Mouse (Mus musculus) common myeloid progenitor, adult 5-6 weeks (primary cell): Measurements from ENCODE around the gene Marcksl1. TPM values are rescaled to one million over a fixed set of nuclear protein-coding genes. Genes with fewer than 3 reads are reported as not detected.

Experiments used
- ATAC-seq: replicated peaks from 2 replicates; pipeline ENCODE4 v1.8.0; 2016; ENCODE audit warnings: low read depth, mild to moderate bottlenecking, moderate TSS enrichment, inconsistent platforms; ENCODE audit not compliant: poor library complexity, severe bottlenecking
- total RNA-seq: library from RNA; stranded (forward); fragments of 200-1000, 187-1606 nt; gene quantifications from 2 replicates; pipeline ENCODE4 v1.2.3, GENCODE M21; 2017

Gene Marcksl1
- total RNA-seq, 1 experiment from 2014 or later, result 80.7 TPM

DNA sequence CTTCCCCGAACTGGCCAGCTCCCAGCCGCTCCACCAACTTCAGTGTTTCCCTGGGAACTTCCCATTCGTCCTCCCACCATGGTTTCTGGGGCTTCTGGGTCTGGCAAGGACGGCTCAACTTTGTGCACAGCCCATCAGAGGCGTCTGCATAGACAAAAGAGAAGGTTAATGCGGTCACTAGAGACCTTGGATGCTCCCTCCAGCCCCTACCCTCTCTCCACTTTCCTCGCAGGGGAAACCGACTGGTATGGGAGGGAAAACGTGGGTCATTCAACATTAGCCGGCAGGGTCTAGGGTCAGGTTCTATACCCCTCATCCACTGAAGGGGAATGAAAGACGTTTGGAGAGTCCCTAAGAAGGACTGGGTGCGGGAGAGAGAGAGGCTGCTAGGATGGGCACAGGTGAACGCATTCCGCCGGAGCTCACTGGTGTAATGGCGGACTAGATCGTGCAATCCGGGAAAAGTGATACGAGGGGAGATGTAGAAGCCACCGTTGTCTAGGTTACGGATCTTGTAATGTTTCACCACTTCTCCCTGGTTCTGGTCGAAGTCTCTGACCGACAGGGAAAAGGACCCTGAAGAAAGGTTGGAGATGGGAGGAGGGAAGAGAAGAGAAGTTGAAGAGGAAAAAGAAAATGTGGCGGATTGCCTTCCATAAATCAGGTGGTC, 42.6 kb downstream of the Marcksl1 start:
- ATAC-seq, result 0 out of 2 replicates have a peak, but pooled peaks have one; percentile 14

DNA sequence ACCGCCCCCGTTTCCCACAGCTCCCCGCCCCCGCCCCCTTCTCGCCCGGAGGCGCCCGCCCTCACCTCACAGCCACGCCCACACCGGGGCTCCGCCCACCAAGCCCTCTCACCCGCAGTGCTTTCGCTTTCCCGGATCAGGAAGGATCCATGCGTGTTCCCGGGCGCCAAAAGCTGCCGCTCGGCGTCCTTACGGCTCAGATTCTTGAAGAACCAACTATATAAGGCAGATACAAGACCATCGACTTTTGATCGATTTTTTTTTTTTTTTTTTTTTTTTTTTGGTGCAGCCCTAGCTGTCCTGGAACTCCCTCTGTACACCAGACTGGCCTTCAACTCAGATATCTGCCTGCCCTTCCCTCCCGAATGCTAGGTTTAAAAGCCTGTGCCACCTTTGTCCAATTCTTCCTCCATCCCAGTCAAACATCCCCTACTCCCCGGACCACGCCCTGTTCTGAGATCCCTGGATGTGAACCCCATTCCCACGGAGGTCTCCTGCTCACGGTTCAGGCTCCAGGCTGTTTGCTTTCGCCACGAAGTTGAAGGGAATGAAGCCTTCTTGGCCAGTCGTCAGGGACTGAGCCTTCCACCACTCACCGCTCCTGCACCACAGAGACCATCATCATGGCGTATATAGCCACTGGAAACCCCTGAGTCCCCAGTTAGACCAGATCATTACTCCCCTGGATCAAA, 43.3 kb downstream of the Marcksl1 start:
- ATAC-seq, result peak; percentile 87

DNA sequence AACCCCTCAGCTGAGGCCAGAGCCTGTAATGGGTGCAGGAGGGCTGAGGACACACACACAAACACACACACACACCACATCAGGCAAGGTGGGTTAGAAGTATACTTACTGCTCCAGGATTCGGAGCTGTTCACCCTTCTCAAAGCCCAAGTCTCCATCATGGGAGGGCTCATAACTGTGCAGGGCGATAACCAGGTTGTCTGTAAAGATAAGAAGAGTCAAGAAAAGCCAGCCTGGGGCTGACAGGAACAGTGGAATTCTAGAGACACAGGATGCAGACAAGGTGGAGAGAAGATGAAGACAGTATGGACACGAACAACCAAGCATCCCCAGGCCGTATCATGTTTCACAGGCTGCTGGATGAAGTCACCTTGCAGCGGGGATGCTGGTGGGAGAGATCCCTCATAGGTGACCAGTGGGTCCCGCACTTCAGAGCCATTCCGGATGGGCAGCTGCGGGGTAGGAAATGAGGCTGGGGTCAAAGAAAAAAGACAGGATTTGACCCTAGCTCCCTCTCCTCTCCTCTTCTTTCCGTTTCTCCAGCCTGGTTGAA, 44.0 kb downstream of the Marcksl1 start:
- ATAC-seq, result no peak

DNA sequence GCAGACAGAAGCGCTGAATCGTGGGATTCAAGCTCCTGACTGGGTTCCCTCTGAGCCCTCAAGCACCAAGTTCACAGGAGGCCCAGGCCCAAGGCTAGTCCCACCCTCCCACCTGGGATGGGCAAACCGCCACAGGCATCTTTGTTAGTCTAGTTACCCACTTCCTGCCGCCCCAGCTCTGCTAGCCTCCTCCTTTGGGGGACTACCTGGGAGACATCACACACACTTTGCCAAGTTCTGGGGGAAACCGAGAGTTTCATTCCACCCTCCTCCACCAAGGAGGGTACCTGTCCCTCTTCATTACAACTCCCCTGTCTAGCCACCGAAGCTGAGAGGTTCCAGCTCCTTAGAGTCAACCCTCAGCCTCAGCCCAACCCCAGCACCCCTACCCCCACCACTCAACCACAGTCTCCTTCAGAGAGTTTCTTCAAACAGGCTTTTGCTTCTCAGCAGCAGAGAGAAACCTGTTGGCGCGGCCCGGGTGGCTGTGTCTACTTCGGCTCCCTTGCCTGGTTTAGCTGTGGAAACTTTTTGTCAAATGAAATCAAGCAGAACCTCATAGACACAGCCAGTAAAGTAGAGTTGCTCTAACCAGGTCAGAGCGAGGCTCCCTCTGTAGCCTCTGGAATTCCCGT, 45.1 kb downstream of the Marcksl1 start:
- ATAC-seq, result no peak

DNA sequence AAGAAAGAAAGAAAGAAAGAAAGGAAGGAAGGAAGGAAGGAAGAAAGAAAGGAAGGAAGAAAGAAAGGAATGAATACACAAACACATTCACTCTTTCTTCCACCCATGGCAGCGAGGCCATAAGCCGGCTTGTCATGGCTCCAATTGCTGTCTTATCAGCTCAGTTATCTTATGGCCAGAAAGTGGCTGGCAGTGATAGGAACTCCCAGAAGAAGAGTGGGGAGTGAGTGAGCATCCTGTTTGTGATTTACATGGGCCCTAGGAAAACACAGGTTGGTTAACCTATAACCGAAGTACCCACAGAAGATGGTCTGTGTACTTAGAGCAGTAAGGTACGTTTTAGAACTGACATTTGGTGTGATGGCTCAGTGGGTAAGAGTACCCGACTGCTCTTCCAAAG, 47.8 kb downstream of the Marcksl1 start:
- no peak for ATAC-seq

DNA sequence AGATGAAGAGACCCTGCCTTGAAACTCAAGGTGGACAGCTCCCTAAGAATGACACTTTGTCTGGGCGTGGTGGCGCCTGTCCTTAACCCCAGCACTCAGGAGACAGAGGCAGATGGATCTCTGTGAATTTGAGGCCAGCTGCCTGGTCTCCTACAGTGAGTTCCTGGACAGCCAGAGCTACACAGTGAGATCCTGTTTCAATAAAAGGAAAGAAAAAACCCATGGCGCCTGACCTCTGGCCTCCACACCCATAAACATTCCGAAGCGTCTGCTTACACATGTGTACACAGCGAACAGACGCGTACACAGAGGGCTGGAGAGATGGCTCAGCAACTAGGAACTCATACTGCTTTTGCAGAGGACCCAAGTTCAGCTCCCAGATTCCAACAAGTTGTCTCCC, 50.3 kb downstream of the Marcksl1 start:
- ATAC-seq, result no peak

DNA sequence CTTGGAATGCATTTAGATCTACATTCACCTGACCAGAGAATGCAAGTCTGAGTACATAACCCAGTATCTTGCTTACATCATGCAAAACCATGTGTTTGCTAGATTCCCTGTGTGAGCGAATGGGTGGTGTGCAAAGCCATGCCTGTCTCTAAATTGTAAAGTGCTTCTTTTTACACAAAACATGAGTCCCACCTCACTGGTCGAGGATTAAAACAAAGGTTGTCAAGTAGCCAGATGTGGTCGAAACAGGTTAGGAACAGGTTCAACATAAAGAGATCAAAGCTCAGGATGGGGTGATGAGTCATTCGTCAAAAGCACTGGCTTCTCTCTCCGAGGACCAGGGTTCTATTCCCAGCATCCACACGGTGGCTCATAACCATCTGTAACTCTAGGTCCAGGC, 51.8 kb downstream of the Marcksl1 start:
- no peak for ATAC-seq

Other genes with a start within 250 kb of the Marcksl1 start
- gene Sync, start 226.0 kb upstream of the Marcksl1 start, total RNA-seq, result not detected in 2 replicates
- gene Rbbp4, start 178.2 kb upstream of the Marcksl1 start, total RNA-seq, result 120 and 139 TPM in 2 replicates
- 59.1 and 73.1 TPM in 2 replicates for gene Zbtb8os, start 177.9 kb upstream of the Marcksl1 start, total RNA-seq
- 9.6 and 10.6 TPM in 2 replicates for gene Zbtb8a, start 135.5 kb upstream of the Marcksl1 start, total RNA-seq
- not detected in 2 replicates for gene Zbtb8b, start 72.7 kb upstream of the Marcksl1 start, total RNA-seq
- 23.9 and 26.4 TPM in 2 replicates for gene Bsdc1, start 52.0 kb upstream of the Marcksl1 start, total RNA-seq
- gene Tssk3, start 22.6 kb upstream of the Marcksl1 start, total RNA-seq, result not detected in 2 replicates
- not detected in 2 replicates for gene Fam229a, start 22.4 kb upstream of the Marcksl1 start, total RNA-seq
- gene Hdac1, start 29.1 kb downstream of the Marcksl1 start, total RNA-seq, result 75.8 and 103 TPM in 2 replicates
- gene Lck, start 60.1 kb downstream of the Marcksl1 start, total RNA-seq, result 8.1 and 17.5 TPM in 2 replicates
- gene Fam167b, start 65.0 kb downstream of the Marcksl1 start, total RNA-seq, result not detected in 2 replicates
- 256 and 262 TPM in 2 replicates for gene Eif3i, start 87.1 kb downstream of the Marcksl1 start, total RNA-seq
- gene Tmem234, start 87.1 kb downstream of the Marcksl1 start, total RNA-seq, result 82.7 and 92.3 TPM in 2 replicates
- not detected in 2 replicates for gene Dcdc2b, start 100.7 kb downstream of the Marcksl1 start, total RNA-seq
- gene Iqcc, start 105.5 kb downstream of the Marcksl1 start, total RNA-seq, result 11.1 and 17.1 TPM in 2 replicates
- gene Ccdc28b, start 110.4 kb downstream of the Marcksl1 start, total RNA-seq, result 48.6 and 59.3 TPM in 2 replicates
- gene Txlna, start 127.5 kb downstream of the Marcksl1 start, total RNA-seq, result 112 and 134 TPM in 2 replicates
- 21.9 and 26.2 TPM in 2 replicates for gene Kpna6, start 159.2 kb downstream of the Marcksl1 start, total RNA-seq
- gene Tmem39b, start 183.3 kb downstream of the Marcksl1 start, total RNA-seq, result 7.9 and 9.6 TPM in 2 replicates
- gene Khdrbs1, start 228.7 kb downstream of the Marcksl1 start, total RNA-seq, result 102 and 120 TPM in 2 replicates